Mouse (Mus musculus): ENCODE measurements around the gene 4931414P19Rik. TPM values are rescaled to one million over a fixed set of nuclear protein-coding genes. Genes with fewer than 3 reads are reported as not detected.

Gene 4931414P19Rik
- polyA plus RNA-seq, 1 experiment from 2014 or later, result 10.2 TPM

DNA sequence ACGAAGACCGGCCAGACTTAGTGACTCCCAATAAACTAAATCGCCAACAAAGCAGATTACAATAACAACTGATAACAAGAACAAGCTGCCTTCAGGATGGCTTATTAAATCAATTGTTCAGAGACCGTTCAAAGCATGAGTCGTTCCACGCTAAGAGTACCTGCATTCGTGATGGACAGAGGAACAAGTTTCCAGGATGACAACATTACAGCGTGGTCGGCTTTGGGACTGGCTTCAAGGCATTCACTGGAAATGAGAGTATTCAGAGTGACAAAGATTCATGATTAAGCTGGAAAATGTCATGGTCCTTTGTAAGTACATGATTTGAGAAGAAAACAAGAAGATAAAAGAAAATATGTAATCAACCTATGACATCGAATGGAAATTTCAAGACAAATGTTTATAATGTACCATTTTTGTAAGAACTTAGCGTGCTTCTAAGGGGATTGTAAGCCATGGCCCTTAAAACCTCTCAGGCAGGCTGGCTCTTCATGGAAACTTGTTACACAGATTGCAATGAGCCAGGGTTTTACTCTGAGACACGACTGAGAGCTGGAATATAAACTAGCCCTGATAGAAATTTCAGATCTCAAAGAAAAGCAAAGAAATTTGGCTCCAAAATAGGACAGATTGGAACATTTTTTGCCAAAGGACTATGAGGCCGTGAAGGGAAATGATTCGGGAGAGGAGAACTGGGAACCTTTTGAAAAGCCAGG is 45.1 kb downstream of the 4931414P19Rik start:
- WGBS, result 81% methylated on average over 14 of the region's 14 CpGs
- Histone ChIP-seq H3K4me2 (no peak overlapping the region), H3K9me3 (replicated peaks) (no peaks in the 10 kb centered on the region), H3K36me3 (no peaks in the 10 kb centered on the region), H3K27me3 (no peaks in the 10 kb centered on the region), H3K4me3 (replicated peaks) (no peak overlapping the region), H3K4me1 (no peaks in the 10 kb centered on the region), H3K9ac (no peak overlapping the region), H3K27ac (no peak overlapping the region)
- no peak for ATAC-seq (replicated peaks; ENCODE audit: low FRiP score)

- no peak overlapping the region for H3K9ac ChIP-seq
- no peaks in the 10 kb centered on the region for H3K36me3 ChIP-seq
- no peak overlapping the region for H3K4me2 ChIP-seq
- H3K4me1 ChIP-seq, result peaks cover 18% of the 10 kb centered on the region
- H3K27me3 ChIP-seq, result no peaks in the 10 kb centered on the region
- 83% methylated on average over 8 of the region's 8 CpGs for WGBS
- H3K4me3 ChIP-seq (replicated peaks), result no peak overlapping the region
- no peak overlapping the region for H3K27ac ChIP-seq
- no peak for ATAC-seq (replicated peaks; ENCODE audit: low FRiP score)
- no peaks in the 10 kb centered on the region for H3K9me3 ChIP-seq (replicated peaks)
Observed at GRCm38 (mm10) chr14:54557330-54557729, 48.5 kb downstream of the 4931414P19Rik start.

- ATAC-seq (replicated peaks; ENCODE audit: low FRiP score), result peak; percentile 95
- H3K4me2 ChIP-seq, result peak within 1 kb of the TSS; percentile 95
- peak within 1 kb of the TSS; percentile 66 for H3K4me3 ChIP-seq (replicated peaks)
- H3K4me1 ChIP-seq, result peaks cover 18% of the 10 kb centered on the region
- H3K27ac ChIP-seq, result peak within 1 kb of the TSS; percentile 93
- H3K9ac ChIP-seq, result peak within 1 kb of the TSS; percentile 81
- peaks cover 29% of the 10 kb centered on the region for H3K36me3 ChIP-seq
- no peaks in the 10 kb centered on the region for H3K9me3 ChIP-seq (replicated peaks)
- under 1% methylated on average over 76 of the region's 76 CpGs for WGBS
- no peaks in the 10 kb centered on the region for H3K27me3 ChIP-seq
Observed at GRCm38 (mm10) chr14:54553975-54554769, 51.6 kb downstream of the 4931414P19Rik start, which contains the start of gene Haus4. TSS of gene Haus4 (minus strand) at chr14:54554616.

GRCm38 (mm10) chr14:54553454-54553974 is 52.3 kb downstream of the 4931414P19Rik start:
- H3K27ac ChIP-seq, result peak overlapping the region; percentile 93
- no peak; the same call in 1 of the 2 replicates for ATAC-seq (replicated peaks; ENCODE audit: low FRiP score)
- H3K27me3 ChIP-seq, result no peaks in the 10 kb centered on the region
- H3K36me3 ChIP-seq, result peaks cover 36% of the 10 kb centered on the region
- H3K9ac ChIP-seq, result peak overlapping the region; percentile 81
- H3K4me1 ChIP-seq, result peaks cover 18% of the 10 kb centered on the region
- 1% methylated on average over 21 of the region's 21 CpGs for WGBS
- H3K4me3 ChIP-seq (replicated peaks), result peak overlapping the region; percentile 66
- H3K9me3 ChIP-seq (replicated peaks), result no peaks in the 10 kb centered on the region
- H3K4me2 ChIP-seq, result peak overlapping the region; percentile 95

- 89% methylated on average over 5 of the region's 5 CpGs for WGBS
- H3K9ac ChIP-seq, result no peak overlapping the region
- ATAC-seq (replicated peaks; ENCODE audit: low FRiP score), result no peak
- H3K4me2 ChIP-seq, result no peak overlapping the region
- H3K27me3 ChIP-seq, result no peaks in the 10 kb centered on the region
- no peak overlapping the region for H3K4me3 ChIP-seq (replicated peaks)
- no peak overlapping the region for H3K27ac ChIP-seq
- no peaks in the 10 kb centered on the region for H3K9me3 ChIP-seq (replicated peaks)
- peaks cover 4% of the 10 kb centered on the region; the same call in 1 of the 2 replicates for H3K4me1 ChIP-seq
- peaks cover 81% of the 10 kb centered on the region for H3K36me3 ChIP-seq
Observed at GRCm38 (mm10) chr14:54544703-54545102, 61.1 kb downstream of the 4931414P19Rik start.

DNA sequence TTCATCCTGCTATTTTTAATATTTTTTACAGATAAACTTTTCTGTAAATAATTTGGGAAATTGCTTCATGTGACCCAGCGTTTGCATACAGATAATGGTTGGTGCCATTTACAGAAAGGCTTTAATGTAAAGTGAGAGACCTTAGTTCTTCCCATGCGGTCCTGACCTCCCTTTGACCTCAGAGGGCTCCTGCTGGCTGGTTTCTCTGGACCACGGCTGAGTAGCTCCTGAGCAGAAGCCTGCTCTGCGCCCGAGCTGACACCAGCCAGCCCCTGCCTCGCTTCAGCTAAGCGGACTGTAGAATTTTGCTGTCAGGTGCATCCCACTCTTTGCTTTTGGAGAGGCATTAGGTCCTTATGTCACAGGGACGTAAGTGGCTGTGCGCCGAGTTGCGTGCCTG is 65.0 kb downstream of the 4931414P19Rik start:
- H3K27me3 ChIP-seq, result no peaks in the 10 kb centered on the region
- peaks cover 43% of the 10 kb centered on the region for H3K36me3 ChIP-seq
- H3K9me3 ChIP-seq (replicated peaks), result no peaks in the 10 kb centered on the region
- H3K9ac ChIP-seq, result no peak overlapping the region
- H3K4me2 ChIP-seq, result no peak overlapping the region
- 53% methylated on average over 11 of the region's 11 CpGs for WGBS
- H3K4me1 ChIP-seq, result peaks cover 4% of the 10 kb centered on the region; the same call in 1 of the 2 replicates
- no peak for ATAC-seq (replicated peaks; ENCODE audit: low FRiP score)
- H3K4me3 ChIP-seq (replicated peaks), result no peak overlapping the region
- peak overlapping the region; percentile 29; the same call in 1 of the 2 replicates for H3K27ac ChIP-seq

DNA sequence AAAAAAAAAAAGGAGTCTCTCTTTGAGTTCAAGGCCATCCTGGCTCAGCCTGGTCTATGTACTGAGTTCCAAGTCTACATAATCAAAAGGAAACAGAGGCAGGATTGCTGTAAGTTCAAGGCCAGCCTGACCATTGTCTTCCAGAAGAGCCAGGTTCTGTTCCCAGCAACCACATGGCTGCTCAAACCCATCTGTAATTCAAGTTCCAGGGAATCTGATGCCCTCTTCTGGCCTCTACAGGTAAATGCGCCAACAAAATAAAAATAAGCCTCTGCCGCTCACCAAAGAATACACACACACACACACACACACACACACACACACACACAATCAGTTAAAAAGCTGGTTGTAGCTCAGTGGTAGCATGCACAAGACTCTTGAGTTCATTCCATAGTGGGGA is 67.2 kb downstream of the 4931414P19Rik start:
- no peak overlapping the region for H3K4me2 ChIP-seq
- H3K27ac ChIP-seq, result no peak overlapping the region
- WGBS, result 93% methylated on average over 2 of the region's 2 CpGs
- H3K36me3 ChIP-seq, result peaks cover 22% of the 10 kb centered on the region
- H3K27me3 ChIP-seq, result no peaks in the 10 kb centered on the region
- ATAC-seq (replicated peaks; ENCODE audit: low FRiP score), result no peak
- H3K9me3 ChIP-seq (replicated peaks), result no peaks in the 10 kb centered on the region
- no peak overlapping the region for H3K9ac ChIP-seq
- peaks cover 4% of the 10 kb centered on the region; the same call in 1 of the 2 replicates for H3K4me1 ChIP-seq
- no peak overlapping the region for H3K4me3 ChIP-seq (replicated peaks)

MicroRNAs within 50 kb of the gene (microRNA counts, 519-probe panel; counts per million panel counts)
- 31.7 counts per million for microRNA mmu-miR-686

Small RNAs within 50 kb of the gene (microRNA-seq; reads per million reads assigned to microRNA genes)
- not detected for gene Mir686
- 0.44 reads per million for gene Mir6948

Other genes with a start within 250 kb of the 4931414P19Rik start
- 50.9 and 61.0 TPM in 2 replicates for gene Oxa1l, start 245.2 kb downstream of the 4931414P19Rik start, polyA plus RNA-seq (2015; fragmentation: Nextera tagmentation; extraction: Ambion mirVana)
- gene Slc7a7, start 188.2 kb downstream of the 4931414P19Rik start, polyA plus RNA-seq (2015; fragmentation: Nextera tagmentation; extraction: Ambion mirVana), result 11.0 and 11.4 TPM in 2 replicates
- 265 and 305 TPM in 2 replicates for gene Mrpl52, start 179.1 kb downstream of the 4931414P19Rik start, polyA plus RNA-seq (2015; fragmentation: Nextera tagmentation; extraction: Ambion mirVana)
- gene Mmp14, start 174.4 kb downstream of the 4931414P19Rik start, polyA plus RNA-seq (2015; fragmentation: Nextera tagmentation; extraction: Ambion mirVana), result 155 and 168 TPM in 2 replicates
- gene Lrp10, start 141.9 kb downstream of the 4931414P19Rik start, polyA plus RNA-seq (2015; fragmentation: Nextera tagmentation; extraction: Ambion mirVana), result 46.8 and 54.6 TPM in 2 replicates
- gene Rem2, start 129.9 kb downstream of the 4931414P19Rik start, polyA plus RNA-seq (2015; fragmentation: Nextera tagmentation; extraction: Ambion mirVana), result 6.3 and 6.8 TPM in 2 replicates
- 101 and 104 TPM in 2 replicates for gene Prmt5, start 88.5 kb downstream of the 4931414P19Rik start, polyA plus RNA-seq (2015; fragmentation: Nextera tagmentation; extraction: Ambion mirVana)
- 50.7 and 53.2 TPM in 2 replicates for gene Haus4, start 51.4 kb downstream of the 4931414P19Rik start, polyA plus RNA-seq (2015; fragmentation: Nextera tagmentation; extraction: Ambion mirVana)
- gene Ajuba, start 28.4 kb downstream of the 4931414P19Rik start, polyA plus RNA-seq (2015; fragmentation: Nextera tagmentation; extraction: Ambion mirVana), result 45.9 and 50.4 TPM in 2 replicates
- 422 and 424 TPM in 2 replicates for gene Psmb5, start 12.0 kb upstream of the 4931414P19Rik start, polyA plus RNA-seq (2015; fragmentation: Nextera tagmentation; extraction: Ambion mirVana)
- not detected in 2 replicates for gene Psmb11, start 15.4 kb upstream of the 4931414P19Rik start, polyA plus RNA-seq (2015; fragmentation: Nextera tagmentation; extraction: Ambion mirVana)
- not detected in 2 replicates for gene Gm17606, start 35.0 kb upstream of the 4931414P19Rik start, polyA plus RNA-seq (2015; fragmentation: Nextera tagmentation; extraction: Ambion mirVana)
- gene Cdh24, start 35.4 kb upstream of the 4931414P19Rik start, polyA plus RNA-seq (2015; fragmentation: Nextera tagmentation; extraction: Ambion mirVana), result 3.1 and 4.5 TPM in 2 replicates
- gene 1700123O20Rik, start 80.2 kb upstream of the 4931414P19Rik start, polyA plus RNA-seq (2015; fragmentation: Nextera tagmentation; extraction: Ambion mirVana), result 85.9 and 88.7 TPM in 2 replicates
- 142 and 145 TPM in 2 replicates for gene Acin1, start 80.9 kb upstream of the 4931414P19Rik start, polyA plus RNA-seq (2015; fragmentation: Nextera tagmentation; extraction: Ambion mirVana)
- 0.09 and 0.21 TPM in 2 replicates for gene Gm29776, start 92.8 kb upstream of the 4931414P19Rik start, polyA plus RNA-seq (2015; fragmentation: Nextera tagmentation; extraction: Ambion mirVana)
- gene Cebpe, start 106.2 kb upstream of the 4931414P19Rik start, polyA plus RNA-seq (2015; fragmentation: Nextera tagmentation; extraction: Ambion mirVana), result 0.21 TPM in 1 of 2 replicates, not detected in the other
- gene Slc7a8, start 176.0 kb upstream of the 4931414P19Rik start, polyA plus RNA-seq (2015; fragmentation: Nextera tagmentation; extraction: Ambion mirVana), result 12.8 and 14.2 TPM in 2 replicates
- gene Rnf212b, start 208.1 kb upstream of the 4931414P19Rik start, polyA plus RNA-seq (2015; fragmentation: Nextera tagmentation; extraction: Ambion mirVana), result not detected in 2 replicates

Measured in kidney, embryonic 15.5 days (tissue).